Mouse (Mus musculus) frontal cortex, postnatal 14 days (tissue): ENCODE results near the gene Ptpn14.

Experiments
- DNase-seq, 2 experiments: peaks; one replicate each; pipeline ENCODE4 v3.0.0; 2022; ENCODE audit warnings: low spot score in 2 of 2

The Ptpn14 gene

DNA sequence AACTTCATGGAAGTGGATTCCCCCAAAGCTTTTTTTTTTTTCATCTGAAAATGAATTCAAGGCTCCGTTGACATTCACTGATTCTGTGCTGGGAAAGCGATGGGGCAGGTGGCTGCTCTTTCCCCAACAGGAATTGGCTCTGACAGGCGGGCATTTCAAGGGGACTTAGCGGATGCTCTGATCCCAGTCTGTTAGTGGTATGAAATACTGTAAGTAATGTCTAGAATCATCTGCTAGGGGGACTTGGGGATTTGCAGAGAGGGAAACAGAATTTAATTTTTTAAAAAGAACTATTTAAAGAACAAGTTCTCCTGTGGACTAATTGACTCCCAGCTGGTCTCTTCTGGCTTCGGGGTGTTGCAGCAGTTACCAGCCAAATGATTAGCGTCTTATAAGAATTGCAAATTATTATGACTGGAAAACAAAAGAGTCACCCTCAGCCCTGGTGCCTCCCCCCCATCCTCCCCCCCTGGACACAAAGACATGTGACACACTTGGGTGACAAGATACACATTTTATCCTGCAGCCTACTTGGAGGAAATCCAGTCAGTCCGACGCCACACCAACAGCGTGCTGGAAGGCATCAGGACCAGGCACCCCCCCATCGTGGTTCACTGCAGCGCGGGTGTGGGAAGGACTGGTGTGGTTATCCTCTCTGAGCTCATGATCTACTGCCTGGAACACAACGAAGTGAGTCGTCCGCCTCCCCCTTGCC lies 136.9 kb downstream of the Ptpn14 start:
- DNase-seq, result no peak

- DNase-seq, result no peak
Measured at GRCm38 (mm10) chr1:189866621-189867020, 138.6 kb downstream of the Ptpn14 start.

- no peak for DNase-seq
Measured at GRCm38 (mm10) chr1:189867034-189867433, 139.0 kb downstream of the Ptpn14 start.

GRCm38 (mm10) chr1:189867497-189867896 lies 139.4 kb downstream of the Ptpn14 start:
- no peak for DNase-seq

GRCm38 (mm10) chr1:189868036-189868435 lies 140.0 kb downstream of the Ptpn14 start:
- DNase-seq, result no peak

DNA sequence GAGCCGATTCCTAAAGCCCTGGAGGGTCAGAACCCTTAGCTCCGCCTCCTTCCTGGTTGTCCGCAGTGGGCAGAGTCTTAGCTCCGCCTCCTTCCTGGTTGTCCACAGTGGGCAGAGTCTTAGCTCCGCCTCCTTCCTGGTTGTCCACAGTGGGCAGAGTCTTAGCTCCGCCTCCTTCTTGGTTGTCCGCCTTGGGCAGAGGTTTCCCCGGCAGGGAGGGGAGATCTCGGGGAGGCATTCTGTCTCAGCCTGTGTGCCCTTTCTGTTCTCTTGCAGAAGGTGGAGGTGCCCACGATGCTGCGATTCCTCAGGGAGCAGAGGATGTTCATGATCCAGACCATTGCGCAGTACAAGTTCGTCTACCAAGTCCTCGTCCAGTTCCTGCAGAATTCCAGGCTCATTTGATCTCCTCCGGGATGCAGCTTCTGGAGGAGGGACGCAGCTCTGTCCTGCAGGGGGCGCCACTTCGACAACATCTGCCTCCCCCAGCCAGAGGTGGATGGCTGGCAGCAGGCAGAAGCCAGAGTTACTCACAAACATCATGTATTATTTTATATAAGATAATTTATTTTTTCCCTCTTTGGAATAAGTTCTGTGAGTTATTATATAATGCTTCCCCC lies 141.7 kb downstream of the Ptpn14 start:
- no peak for DNase-seq

GRCm38 (mm10) chr1:189870539-189870938 lies 142.5 kb downstream of the Ptpn14 start:
- no peak for DNase-seq

DNA sequence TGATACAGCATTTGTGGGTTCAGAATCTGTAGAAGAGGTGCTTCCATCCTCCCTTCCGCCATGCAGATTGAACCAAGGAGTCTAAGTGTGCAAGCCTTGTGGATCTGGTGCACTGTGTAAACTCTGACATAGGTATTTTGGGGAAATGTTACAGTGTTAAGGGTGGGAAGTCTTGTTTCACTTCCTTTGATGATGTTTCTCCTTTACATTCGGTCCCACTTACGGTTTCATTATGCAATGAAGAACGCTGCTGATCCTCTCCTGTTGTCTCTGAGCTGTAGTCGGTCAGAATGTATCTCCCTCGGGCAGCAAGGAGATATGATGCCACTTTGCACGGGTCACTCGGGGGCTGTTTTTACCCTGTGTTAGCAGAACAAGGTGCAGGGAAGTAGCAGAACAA lies 143.6 kb downstream of the Ptpn14 start:
- DNase-seq, result no peak

- no peak for DNase-seq
Measured at GRCm38 (mm10) chr1:189872050-189872449, 144.0 kb downstream of the Ptpn14 start.

GRCm38 (mm10) chr1:189873591-189873990 lies 145.5 kb downstream of the Ptpn14 start:
- no peak for DNase-seq

GRCm38 (mm10) chr1:189875439-189875861 lies 147.4 kb downstream of the Ptpn14 start:
- DNase-seq, result no peak

- DNase-seq, result no peak
Measured at GRCm38 (mm10) chr1:189876162-189876561, 148.1 kb downstream of the Ptpn14 start.

DNA sequence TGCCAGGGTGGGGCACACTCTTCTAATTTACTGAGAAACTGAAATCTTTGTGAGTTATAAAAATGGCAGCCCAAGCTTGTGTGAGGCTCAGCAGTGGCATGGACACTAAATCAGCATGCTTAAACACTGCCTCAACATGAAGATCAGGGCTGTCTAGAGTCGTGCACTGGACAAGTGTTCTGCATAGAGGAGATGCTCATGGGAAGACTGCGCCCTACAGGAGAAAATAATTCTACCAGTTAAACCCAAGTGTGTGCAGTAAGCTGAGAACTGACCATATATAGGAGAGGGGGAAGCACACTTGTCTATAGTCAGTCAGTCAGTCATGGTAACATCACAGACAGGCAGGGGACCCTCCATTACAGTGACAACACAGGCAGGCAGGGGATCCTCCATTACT lies 151.1 kb downstream of the Ptpn14 start:
- DNase-seq, result no peak

DNA sequence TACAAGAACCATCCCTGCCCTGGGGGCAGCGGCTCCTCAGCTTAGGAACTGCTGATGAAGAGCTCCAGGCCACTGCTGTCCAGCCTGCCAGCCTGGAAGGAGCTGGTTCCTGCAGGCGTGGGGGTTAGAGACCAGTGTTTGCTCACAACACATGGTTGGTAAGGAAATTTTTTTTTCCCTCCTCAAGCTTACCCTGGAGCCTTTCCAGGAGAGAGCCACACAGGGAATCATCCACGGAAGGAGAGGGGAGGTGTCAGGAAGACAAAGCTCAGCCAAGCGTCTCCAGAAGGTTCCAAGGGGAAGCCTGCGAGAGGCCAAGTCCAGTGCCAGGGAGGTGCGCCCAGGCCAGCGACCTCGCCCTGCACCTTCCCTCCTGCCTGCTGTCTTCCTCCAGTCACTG lies 151.9 kb downstream of the Ptpn14 start:
- DNase-seq, result no peak

DNA sequence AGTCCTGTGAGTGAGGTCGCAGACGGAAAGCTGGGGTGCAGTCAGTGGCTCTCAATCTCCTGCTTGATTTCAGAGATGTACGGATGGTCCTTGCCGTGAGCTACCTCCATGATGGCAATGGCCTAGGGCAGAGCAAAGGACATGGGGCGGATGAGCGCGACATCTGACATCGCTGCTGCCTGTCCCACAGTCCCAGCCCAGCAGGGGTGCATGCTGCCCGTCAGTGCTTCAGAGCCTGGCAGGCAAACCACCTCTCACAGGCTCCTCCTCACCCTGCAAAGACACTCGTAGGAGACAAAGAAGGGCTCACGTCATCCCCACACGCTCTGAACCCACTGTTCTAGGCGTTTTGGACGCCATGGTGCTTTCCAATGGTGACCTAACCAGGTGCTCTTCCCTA lies 152.7 kb downstream of the Ptpn14 start:
- DNase-seq, result no peak

DNA sequence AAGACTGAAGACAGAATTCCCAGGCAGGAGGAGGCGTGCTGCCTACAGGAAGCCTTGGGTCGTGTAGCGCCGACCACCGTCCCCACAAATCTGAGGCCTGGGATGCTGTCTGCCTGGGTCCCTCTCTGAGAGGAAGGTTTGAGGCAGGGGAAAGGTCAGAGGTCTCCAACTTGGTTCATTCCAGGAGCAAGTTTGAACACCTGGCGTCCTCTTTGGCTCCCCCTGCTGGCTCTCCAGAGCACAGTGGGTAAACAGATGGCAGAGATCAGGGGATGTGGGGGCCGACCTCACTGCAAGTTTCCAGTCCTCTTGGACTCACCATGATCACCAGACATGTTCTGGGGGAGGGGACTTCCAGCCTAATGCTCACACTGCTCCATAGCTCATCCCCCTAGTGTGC lies 154.8 kb downstream of the Ptpn14 start:
- peak in 1 of 2 experiments; percentile 26 for DNase-seq

DNA sequence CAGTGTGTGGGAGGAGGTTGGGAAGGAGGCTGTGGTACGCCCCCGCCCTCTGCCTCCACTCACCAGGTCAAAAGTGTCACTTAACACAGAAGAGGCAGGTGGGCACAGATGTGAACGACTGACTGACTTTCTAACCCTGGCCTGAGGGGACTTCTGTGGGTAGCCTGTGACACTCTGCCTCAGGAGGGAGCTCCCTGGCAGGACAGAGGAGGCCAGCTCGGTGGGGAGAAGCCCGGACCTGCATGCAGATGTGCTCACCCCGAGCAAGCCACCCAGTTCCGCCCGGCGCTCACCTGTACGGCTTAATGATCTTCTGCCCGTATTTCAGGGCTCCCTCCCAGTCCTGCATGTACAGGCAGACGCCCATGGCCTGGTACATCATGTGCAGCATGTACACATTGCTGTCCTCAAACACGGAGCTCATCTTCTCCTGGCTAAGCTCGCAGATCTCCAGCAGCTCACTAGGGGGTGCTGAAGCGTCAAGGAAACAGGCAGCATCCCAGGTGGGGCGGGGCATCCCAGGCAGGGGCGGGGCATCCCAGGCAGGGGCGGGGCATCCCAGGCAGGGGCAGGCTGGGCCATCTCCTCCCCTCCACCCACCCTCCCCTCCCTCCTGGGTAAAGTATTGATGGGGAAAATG lies 155.6 kb downstream of the Ptpn14 start:
- DNase-seq, result peak; percentile 32 to 38

- no peak for DNase-seq
Measured at GRCm38 (mm10) chr1:189884951-189885350, 156.9 kb downstream of the Ptpn14 start.

GRCm38 (mm10) chr1:189885975-189886374 lies 157.9 kb downstream of the Ptpn14 start:
- DNase-seq, result no peak

DNA sequence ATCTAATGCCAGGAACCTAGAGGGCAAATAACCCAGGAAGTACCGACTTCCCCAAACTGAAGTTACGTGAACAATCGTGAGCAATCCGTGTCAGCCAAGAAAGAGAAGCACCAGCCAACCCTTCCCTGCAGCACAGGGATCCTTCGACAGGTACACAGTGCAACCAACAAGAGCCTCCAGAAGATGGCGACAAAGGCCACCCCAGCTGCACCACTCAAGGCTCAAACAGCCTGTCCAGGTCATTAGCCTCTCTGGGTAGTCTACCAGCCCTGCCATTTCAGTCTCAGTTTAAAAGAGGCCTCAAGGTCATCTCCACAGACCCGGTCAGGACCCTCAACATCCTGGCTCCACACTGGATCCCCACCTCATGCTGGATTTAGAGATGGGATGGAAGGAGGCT lies 159.4 kb downstream of the Ptpn14 start:
- DNase-seq, result peak in 1 of 2 experiments; percentile 56

- DNase-seq, result no peak
Measured at GRCm38 (mm10) chr1:189888749-189889148, 160.7 kb downstream of the Ptpn14 start.

GRCm38 (mm10) chr1:189894191-189894590 lies 166.1 kb downstream of the Ptpn14 start:
- DNase-seq, result no peak

GRCm38 (mm10) chr1:189897861-189898260 lies 169.8 kb downstream of the Ptpn14 start:
- no peak for DNase-seq
